Mouse (Mus musculus) small intestine, adult 2 months (tissue): ENCODE data around the gene Matn4. TPM values are rescaled to one million over a fixed set of nuclear protein-coding genes. Genes with fewer than 3 reads are reported as not detected.

Experiments used
- H3K27ac ChIP-seq: fragments of 200-500 bp; 2 replicates; pipeline ENCODE4 v1.5.1; 2012; ENCODE audit warnings: low read depth, low read length, control low read depth, inconsistent platforms; ENCODE audit not compliant: insufficient read depth
- H3K27me3 ChIP-seq: fragments of 200-500 bp; 2 replicates; pipeline ENCODE4 v1.6.1; 2012; ENCODE audit warnings: mild to moderate bottlenecking, moderate library complexity, low read length, inconsistent platforms; ENCODE audit not compliant: control insufficient read depth, insufficient read depth
- H3K36me3 ChIP-seq: fragments of 200-500 bp; 2 replicates; pipeline ENCODE4 v1.6.1; 2012; ENCODE audit warnings: mild to moderate bottlenecking, low read length, control low read depth, inconsistent platforms; ENCODE audit not compliant: control insufficient read depth, insufficient read depth
- H3K4me1 ChIP-seq: fragments of 200-500 bp; 2 replicates; pipeline ENCODE4 v1.6.1; 2012; ENCODE audit warnings: low read length, inconsistent platforms, mixed read lengths; ENCODE audit not compliant: control insufficient read depth, insufficient read depth, insufficient read length
- H3K4me3 ChIP-seq: fragments of 200-500 bp; 2 replicates; pipeline ENCODE4 v1.5.1; 2012; ENCODE audit warnings: low read depth, mild to moderate bottlenecking, control low read depth, inconsistent platforms, low read length, moderate library complexity
- CTCF ChIP-seq: fragments of 200-500 bp; IDR thresholded peaks from 2 replicates; pipeline ENCODE4 v1.5.1; 2012; ENCODE audit warnings: low read depth, mild to moderate bottlenecking, control low read depth, inconsistent platforms, low read length, moderate library complexity, mixed read lengths; ENCODE audit not compliant: insufficient replicate concordance, insufficient read length; ENCODE audit errors: extremely low read depth
- POLR2A ChIP-seq: fragments of 200-500 bp; IDR thresholded peaks from 2 replicates; pipeline ENCODE4 v1.6.1; 2012; ENCODE audit warnings: low read depth, mild to moderate bottlenecking, control low read depth, inconsistent platforms, low read length, moderate library complexity
- WGBS: fragments of 180-500 bp; shearing (Covaris S2); methylation state at CpG from one replicate; pipeline ENCODE4 v1.1.7; 2018; 5-methylcytosine and 5-hydroxymethylcytosine counted together
- polyA plus RNA-seq: library from polyadenylated mRNA; depleted of rRNA; stranded (reverse); fragments of >200 nt; gene quantifications from 2 replicates; pipeline ENCODE4 v1.2.3, GENCODE M21; 2012

Matn4 gene
- polyA plus RNA-seq, 1 experiment: 0.49 TPM

GRCm38 (mm10) chr2:164396911-164397310, 8.0 kb downstream of the Matn4 start:
- Histone ChIP-seq H3K27me3 (peaks cover 10% of the 10 kb centered on the region; the same call in 1 of the 2 replicates), H3K27ac (no peak overlapping the region), H3K4me1 (no peaks in the 10 kb centered on the region), H3K4me3 (no peak overlapping the region), H3K36me3 (no peaks in the 10 kb centered on the region)
- no peak for TF ChIP-seq CTCF
- no peak for TF ChIP-seq POLR2A
- WGBS: 66% methylated on average over 12 of the region's 12 CpGs

- H3K27me3 ChIP-seq: peaks cover 5% of the 10 kb centered on the region; the same call in 1 of the 2 replicates
- H3K36me3 ChIP-seq: no peaks in the 10 kb centered on the region
- no peak overlapping the region for H3K4me3 ChIP-seq
- no peak overlapping the region for H3K27ac ChIP-seq
- H3K4me1 ChIP-seq: no peaks in the 10 kb centered on the region
- no peak for TF ChIP-seq CTCF
- TF ChIP-seq POLR2A: no peak
- 83% methylated on average over 7 of the region's 7 CpGs for WGBS
Measured at GRCm38 (mm10) chr2:164396076-164396475, 8.9 kb downstream of the Matn4 start.

GRCm38 (mm10) chr2:164393126-164393525, 11.8 kb downstream of the Matn4 start:
- WGBS: 70% methylated on average over 29 of the region's 29 CpGs
- Histone ChIP-seq H3K36me3 (no peaks in the 10 kb centered on the region), H3K4me3 (no peak overlapping the region), H3K27ac (no peak overlapping the region), H3K27me3 (peaks cover 13% of the 10 kb centered on the region), H3K4me1 (peaks cover 3% of the 10 kb centered on the region)
- TF ChIP-seq CTCF (no peak), POLR2A (no peak)

GRCm38 (mm10) chr2:164389499-164389898, 15.5 kb downstream of the Matn4 start:
- H3K27me3 ChIP-seq: peaks cover 26% of the 10 kb centered on the region
- 1% methylated on average over 30 of the region's 30 CpGs for WGBS
- no peak overlapping the region for H3K27ac ChIP-seq
- peak overlapping the region; percentile 60 for H3K4me3 ChIP-seq
- H3K36me3 ChIP-seq: no peaks in the 10 kb centered on the region
- peak; percentile 88 for TF ChIP-seq CTCF
- no peak; the same call in 1 of the 2 replicates for TF ChIP-seq POLR2A
- peaks cover 3% of the 10 kb centered on the region for H3K4me1 ChIP-seq

- peak within 1 kb of the TSS; percentile 60 for H3K4me3 ChIP-seq
- H3K4me1 ChIP-seq: peaks cover 3% of the 10 kb centered on the region
- H3K36me3 ChIP-seq: no peaks in the 10 kb centered on the region
- peaks cover 26% of the 10 kb centered on the region for H3K27me3 ChIP-seq
- no peak for TF ChIP-seq CTCF
- no peak for TF ChIP-seq POLR2A
- H3K27ac ChIP-seq: no peak within 1 kb of the TSS
- 3% methylated on average over 17 of the region's 17 CpGs for WGBS
Measured at GRCm38 (mm10) chr2:164389020-164389419, 15.9 kb downstream of the Matn4 start, which contains the start of gene Slpi. TSS of gene Slpi (minus strand) at chr2:164389095.

- Histone ChIP-seq H3K27me3 (peaks cover 26% of the 10 kb centered on the region), H3K4me3 (no peak overlapping the region), H3K27ac (no peak overlapping the region), H3K4me1 (peaks cover 3% of the 10 kb centered on the region), H3K36me3 (no peaks in the 10 kb centered on the region)
- 15% methylated on average over 8 of the region's 8 CpGs for WGBS
- TF ChIP-seq POLR2A (no peak), CTCF (peak; percentile 50; the same call in 1 of the 2 replicates)
Measured at GRCm38 (mm10) chr2:164386953-164387352, 18.0 kb downstream of the Matn4 start.

GRCm38 (mm10) chr2:164385927-164386763, 18.8 kb downstream of the Matn4 start:
- Histone ChIP-seq H3K4me1 (peaks cover 3% of the 10 kb centered on the region), H3K27me3 (peaks cover 26% of the 10 kb centered on the region), H3K36me3 (no peaks in the 10 kb centered on the region), H3K4me3 (no peak overlapping the region), H3K27ac (no peak overlapping the region)
- TF ChIP-seq POLR2A (no peak), CTCF (no peak)
- WGBS: 9% methylated on average over 18 of the region's 18 CpGs
